Mouse (Mus musculus) spleen, postnatal 36 days (tissue): ENCODE data around the gene Zc3h18.
A peak's percentile ranks its signal among the peaks of the same experiment; 100 is the strongest.

Experiments
- DNase-seq, 2 experiments: peaks; one replicate each; pipeline ENCODE4 v3.0.0; 2022; ENCODE audit warnings: low spot score in 2 of 2, mixed read lengths in 1 of 2

Zc3h18 gene

DNA sequence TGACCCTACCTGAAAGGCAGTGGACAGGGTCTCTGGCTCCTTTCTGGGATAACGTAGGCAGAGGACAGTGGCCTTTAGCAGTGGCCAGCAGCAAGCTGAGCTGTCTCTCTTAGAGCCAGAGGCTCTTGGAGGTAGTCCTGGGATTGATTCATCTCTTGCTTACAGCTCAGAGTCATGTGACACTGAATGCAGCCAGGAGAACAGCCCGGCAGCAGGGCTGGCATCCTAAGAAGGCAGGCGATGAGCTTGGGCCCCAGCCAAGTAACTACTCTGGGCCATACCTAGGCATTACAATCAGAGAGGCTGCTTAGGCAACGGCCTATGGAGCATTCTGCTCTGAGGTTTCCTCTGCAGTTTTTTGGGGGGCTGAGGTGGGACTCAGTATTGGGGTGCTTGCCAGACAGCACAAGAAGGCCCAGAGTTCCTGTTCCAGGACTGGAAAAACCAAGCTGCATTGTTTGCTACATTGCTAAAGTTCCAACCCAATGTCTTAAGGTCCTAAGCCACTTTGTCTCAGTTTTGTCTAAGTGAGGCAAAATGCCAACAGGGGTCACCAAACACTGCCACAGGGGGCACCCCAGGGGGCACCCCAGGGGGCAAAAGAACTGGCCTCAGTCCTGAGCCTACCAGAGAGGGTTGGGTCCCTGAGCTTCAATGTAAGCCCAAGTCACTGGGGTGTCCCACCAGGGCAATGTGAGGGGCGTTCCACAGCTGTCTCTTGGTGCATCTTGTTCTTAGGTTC is 28.4 kb upstream of the Zc3h18 start:
- DNase-seq = no peak

DNA sequence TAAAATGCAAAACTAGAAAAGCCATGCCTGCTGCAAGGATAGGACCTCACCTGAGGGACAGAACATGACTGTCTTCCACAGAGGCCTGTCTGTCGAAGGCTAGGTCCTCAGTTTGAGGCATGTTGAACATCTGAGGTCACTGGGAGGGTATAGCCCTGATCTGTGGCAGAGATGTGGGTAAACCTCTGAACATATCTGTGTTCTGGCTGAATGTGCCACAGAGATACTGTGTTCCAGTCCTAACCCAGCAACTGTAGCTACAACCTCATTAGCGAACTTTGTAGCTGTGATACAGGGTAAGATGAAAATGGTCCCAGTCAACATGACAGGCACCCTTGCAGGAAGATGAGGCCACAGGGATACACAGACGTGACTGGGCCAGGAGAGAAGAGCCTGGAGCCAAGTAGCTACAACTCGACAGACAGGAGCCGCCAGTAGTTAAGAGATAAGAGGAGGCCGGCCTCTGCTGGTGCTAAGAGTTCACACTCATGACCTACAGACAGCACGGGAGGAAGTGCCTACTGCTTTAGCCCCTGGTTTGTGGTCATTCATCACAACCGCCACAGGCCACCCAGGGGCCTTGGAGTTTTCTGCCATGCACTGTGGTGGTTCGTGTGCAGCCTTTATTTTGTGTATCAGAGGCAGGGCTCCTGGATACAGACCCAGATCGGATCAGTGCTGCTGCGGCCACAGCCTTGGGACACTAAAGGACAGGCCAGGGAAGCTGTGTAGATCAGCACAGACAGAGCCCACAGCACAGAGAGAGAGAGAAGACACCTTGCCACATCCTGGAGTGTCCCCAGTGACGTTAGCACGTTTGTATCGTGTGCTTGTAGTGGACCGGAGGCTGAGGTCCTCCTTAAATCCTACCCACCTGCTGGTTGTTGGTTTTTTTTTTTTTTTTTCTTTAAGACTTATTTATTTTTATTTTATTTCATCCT is 26.8 kb upstream of the Zc3h18 start:
- DNase-seq = no peak

DNA sequence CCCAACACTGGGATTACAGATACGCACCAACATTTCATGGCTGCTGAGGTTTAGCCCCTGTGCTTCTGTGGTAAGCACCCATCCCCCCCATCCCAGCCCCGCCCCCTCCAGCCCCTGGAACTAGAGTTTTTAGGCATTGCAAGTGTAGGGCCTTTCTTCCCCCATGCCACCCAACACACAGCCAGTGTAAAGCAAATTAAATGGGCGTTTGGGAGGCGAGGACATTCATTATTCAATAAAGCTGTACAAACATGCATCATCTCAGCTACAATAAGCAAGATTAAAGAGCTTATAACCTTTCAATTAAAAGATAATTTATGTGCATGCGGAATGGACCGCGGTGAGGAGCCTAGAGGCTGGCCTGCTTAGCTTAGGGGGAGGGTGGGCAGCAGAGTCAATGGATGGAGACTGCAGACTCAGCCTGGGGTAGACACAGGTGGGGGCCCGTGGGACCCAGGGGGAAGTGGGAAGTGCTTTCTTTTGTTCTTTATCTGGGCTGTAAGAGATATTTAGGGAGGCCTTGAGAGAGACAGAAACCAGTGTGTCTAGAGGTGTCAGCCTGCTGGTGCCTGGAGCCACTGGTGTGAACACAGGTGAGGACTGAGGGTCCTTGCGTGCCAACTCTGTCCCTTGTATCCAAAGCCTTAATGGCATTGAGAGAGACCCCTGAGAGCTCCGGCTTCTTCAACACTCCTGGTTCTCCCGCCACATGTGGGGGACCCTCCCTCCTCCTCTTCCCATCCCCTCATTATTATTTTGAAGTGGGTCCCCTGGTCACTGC is 25.9 kb upstream of the Zc3h18 start:
- DNase-seq = no peak

DNA sequence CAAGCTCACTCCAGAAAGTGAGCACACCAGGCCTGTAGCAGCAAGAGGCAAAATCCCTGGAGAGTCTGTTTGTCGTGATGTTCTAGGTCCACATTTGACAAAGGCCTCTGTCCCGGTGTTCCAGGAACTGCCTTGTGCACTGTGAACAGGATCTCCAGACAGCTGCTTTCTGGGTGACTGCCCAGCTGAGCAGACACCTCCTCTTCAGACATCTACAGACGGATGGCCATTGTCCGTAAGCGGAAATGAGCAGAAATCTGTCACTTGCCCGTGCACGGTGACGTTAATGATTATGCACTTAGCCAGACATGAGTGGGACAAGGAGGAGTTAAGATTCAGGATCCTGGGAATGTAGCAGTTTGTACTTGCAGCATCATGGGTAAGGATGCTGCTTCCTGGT is 22.3 kb upstream of the Zc3h18 start:
- no peak for DNase-seq

DNA sequence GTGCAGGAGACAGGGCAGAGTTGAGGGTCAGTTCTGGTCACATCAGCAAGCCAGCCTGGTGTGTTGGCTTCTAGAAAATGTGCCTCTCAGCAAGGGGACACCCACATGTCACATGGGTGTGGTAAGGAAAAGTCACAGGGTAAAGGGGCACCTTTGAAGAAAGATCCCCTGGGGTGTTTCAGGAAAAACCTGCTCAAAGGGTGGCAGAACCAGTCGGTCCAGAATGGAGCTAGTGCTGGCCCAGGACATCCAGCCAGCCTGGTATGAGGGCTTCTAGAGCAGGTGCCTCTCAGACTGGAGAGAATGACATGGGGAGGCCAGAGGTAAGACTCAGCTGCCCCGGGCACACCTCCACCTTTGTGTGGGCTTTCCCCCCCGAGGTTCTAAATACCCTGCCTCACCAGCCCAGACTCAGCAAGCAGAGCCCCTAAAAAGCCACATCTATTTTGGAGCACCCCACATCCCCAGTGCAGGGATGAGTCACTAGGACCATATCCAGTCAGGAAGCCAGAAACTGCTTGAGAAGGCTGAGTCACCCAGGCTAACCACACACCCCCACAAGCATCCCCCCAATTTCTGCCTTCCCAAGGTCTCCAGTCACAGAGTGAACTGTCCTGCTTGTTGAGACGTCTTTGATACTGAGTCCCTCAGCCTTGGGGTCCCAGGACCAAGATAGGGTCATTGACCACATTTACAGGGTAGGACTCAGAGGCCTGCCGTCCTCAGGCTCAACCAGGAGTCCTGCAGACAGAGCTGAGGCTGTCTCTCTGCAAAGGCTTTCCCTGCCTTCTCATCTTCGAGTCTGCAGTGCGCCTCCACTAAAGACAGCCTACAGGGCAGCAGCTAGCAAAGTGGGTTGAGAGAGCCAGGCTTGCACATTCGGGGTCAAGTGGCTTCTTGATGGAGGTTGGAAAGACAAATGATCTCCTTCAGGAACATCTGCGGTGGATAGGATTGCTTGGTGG is 20.5 kb upstream of the Zc3h18 start:
- DNase-seq = no peak

DNA sequence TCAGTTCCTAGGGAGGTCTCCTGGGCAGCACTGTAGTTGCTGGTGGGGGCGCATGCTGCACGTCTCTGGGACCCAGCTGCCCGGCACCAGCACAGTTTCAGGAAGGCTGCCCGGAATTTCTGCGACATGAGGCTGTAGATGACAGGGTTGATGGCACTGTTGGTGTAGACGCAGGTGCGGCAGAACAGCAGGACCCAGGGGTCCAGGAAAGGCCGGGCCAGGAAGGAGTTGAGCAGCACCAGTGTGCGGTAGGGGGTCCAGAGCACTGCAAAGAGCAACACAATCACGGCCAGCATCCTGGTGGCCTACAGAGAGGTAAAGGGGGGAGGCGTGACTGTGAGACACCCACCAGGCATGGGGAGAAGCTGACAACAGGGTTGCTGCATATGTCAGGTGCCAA is 19.2 kb upstream of the Zc3h18 start:
- no peak for DNase-seq

DNA sequence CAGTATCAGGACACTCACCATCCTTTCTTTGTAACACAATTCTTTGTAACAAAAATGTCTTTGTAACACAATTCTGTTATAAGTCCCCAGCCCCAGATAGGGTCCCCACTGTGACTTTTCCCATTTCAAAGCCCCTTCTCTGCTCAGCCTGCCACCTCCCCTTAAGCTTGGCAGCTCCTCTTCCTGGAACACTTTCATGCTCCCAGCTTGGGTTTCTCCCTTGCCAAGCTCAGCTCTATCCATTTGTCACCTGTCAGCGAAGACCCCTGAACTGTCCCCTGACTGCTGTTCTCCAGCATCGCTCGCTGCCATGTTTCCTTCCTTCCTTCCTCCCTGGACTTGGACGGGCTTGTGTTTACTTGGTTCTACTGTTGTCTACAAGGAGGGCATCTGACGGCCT is 18.8 kb upstream of the Zc3h18 start:
- no peak for DNase-seq

DNA sequence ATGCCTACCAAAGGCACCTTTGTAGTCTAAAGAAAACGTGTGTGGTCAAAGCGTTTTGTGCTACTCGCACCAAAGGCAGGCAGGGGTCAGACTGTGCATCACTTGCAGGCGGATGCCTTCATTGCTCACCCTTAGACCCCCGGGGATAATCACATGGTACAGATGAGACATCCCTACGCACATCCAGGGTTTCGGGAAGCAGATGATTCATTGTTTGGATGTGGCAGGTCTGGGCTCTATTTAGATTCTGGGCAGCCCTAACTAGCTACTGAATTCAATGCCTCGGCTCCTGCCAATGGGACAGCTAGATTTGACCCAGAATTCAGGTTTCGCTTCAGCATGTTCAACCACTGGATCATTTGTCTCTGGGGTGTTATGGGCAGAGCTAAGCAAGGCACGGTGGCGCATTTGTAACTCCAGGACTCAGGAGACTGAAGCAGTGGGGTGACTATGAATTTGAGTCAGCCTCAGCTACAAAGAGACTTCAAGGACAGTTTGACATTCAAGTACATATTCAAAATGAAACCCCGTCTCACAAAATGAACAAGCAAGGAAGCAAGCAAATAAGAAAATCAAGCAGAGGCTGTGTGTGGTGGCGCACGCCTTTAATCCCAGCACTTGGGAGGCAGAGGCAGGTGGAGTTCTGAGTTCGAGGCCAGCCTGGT is 17.2 kb upstream of the Zc3h18 start:
- no peak for DNase-seq

DNA sequence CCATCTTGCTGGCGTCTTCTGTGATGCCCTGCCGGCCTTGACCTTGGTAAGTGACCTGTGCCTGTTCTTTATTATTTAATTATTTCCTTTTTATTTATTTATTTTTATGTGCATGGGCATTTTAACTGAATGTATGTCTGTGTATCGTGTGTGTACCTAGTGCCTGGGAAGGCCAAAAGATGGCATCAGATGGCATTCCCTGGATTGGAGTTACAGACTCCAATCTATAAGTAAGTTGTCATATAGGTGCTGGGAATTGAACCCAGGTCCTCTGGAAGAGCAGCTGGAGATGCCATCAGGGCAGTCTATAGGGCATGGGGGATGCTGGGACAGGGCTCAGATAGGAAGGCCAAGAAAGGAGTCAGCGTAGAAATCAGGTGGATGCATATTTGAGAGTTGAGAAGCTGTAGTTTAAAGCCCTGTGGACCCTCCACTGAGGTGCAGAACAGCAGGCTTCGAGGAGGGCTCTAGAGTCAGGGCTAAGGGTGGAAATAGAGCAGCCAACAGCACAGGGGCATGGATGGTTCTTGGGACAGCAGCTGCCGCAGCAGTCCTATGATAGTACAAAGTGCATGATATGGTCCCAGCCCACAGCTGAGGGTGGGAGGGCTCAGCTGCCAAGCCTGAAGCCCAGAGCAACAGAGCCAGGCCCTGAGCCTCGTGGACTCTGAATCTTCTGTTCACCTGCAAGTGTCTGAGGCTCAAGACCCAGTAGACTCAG is 15.6 kb upstream of the Zc3h18 start, which contains the start of gene Trhr2:
TSS of gene Trhr2 (minus strand) at position 51 of the 721 bp plus-strand sequence.
- DNase-seq = no peak

DNA sequence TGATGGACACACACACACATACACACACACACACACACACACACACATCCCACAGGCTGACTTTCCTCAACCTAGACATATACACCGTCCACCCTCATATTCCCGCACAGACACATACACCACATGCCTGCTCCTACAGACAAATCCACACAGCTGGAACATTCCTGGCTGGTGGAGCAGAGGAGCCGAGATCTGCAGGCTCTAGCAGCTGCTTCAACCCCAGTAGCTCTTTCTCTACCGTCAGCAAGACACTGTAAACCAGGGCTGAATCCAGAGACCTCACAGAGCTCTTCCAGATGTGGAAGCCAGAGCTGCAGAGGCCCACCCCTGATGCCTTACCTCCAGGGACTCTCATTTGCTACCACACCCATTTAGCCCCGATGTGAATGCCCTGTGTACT is 14.1 kb upstream of the Zc3h18 start:
- DNase-seq = no peak

DNA sequence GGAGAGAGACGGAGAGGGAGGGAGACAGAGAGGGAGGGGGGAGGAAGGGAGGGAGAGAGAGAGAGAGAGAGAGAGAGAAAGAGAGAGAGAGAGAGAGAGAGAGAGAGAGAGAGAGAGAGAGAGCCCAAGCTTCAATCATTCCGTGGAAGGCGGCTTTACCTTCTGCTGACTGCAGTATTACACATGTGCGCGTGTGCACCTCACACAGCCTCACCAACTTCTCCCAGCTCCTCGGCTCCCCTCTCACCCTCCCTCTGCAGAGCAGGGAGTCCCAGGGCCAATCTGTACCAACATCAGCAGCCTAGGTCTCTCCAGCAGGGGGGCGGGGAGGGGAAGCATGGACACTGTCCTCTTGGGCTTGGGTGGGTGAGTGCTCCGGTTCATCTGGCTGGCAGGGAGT is 13.4 kb upstream of the Zc3h18 start:
- no peak for DNase-seq

DNA sequence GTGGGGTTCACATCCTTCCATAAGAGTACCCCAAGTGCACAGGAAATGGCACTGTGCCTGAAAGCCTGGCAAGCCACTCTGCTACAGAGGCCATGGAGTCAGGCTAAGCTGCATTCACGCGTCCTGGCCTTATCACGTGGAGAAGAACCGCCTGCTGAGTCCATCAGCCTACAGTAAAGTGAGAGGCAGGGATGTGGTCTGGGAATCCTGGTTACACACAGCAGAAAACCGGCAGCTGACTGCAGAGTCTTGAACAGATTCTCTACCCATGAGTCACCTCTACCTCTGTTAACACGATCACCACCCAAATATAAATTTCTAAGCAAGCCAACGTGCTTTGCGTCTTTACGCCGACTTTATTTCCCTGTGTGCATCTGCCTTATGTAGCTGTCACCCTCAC is 7.9 kb upstream of the Zc3h18 start:
- no peak for DNase-seq

DNA sequence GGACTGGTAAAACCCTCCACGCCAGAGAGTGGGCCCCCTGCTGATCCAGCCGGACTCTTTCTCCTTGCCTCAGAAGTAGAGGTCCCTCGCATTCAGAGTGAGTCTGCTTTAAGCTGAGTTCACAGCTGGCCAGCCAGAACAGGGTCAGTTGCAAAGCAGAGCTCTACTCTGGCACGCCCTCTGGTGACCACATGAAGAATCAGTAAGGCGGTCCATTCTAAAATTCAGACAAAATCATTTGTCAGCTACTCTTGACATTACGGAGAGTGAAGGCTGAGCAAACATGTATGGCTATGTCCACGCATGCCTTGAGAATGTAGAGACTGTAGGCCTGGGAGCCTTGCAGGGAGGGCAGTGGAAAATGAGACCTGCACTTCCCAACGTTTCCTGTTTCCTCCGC is 6.7 kb upstream of the Zc3h18 start:
- DNase-seq = peak; percentile 44 to 50

DNA sequence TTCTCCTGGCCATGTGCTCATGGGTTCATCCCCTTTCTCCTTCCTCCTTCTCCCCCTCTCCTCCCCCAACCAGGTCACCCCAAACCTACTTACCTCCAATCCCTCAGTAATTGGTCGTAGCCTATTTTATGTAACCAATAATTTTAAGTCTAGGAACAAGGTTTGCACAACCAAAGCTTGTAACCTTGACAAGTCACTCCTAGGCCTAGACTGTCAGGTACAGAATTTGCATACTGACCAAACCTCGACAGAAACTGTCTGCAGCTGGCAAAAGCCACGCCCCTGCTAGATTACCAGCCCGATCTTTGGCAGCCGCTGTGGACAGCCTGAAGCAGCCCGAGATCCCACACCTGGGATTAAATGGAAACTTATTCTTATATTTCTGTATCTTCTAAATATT is 4.7 kb upstream of the Zc3h18 start:
- DNase-seq = no peak

DNA sequence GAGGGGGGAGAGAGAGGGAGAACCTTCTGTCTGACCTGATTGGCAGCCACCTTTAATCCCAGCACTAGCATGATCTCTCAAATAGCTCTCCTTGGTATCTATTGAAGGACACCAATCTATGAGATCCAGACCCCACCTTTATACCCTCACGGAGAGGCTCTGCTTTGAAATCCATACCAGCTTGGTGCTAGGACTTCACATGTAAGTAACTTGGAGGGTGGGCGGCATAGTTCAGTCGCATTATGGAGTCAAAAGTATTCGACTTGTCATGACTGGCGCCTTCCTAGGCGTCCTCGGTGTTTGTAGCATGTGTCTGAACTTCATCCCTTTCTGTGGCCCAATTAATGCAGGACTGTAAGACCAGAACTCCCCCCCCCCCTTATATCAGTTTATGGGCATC is 1.1 kb upstream of the Zc3h18 start:
- DNase-seq = no peak

DNA sequence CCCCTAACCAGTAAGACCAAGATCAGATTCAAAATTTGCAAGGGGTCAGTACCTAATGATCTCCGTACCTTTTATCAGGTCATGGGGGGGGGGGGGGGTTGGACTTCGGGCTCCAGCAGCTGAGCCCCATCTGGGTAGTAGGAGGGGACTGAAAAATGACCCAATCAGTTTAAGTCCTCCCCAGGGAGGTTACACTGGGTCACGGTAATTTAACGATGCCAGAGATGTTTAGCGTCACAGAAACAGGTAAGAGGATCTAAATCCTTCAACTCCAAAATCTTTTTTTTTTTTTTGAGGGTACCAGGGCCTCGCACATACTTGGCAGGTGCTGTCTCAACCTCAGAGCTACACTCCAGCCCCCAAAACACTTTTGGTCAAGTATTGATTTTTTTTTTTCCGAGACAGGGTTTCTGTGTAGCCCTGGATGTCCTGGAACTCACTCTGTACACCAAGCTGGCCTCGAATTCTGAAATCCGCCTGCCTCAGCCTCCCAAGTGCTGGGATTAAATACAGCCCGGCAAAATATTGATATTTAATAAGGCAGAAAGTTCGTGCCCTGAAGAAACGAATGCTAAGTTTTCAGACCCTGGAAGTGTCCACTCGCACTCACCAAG is 551 bp upstream of the Zc3h18 start:
- no peak for DNase-seq

DNA sequence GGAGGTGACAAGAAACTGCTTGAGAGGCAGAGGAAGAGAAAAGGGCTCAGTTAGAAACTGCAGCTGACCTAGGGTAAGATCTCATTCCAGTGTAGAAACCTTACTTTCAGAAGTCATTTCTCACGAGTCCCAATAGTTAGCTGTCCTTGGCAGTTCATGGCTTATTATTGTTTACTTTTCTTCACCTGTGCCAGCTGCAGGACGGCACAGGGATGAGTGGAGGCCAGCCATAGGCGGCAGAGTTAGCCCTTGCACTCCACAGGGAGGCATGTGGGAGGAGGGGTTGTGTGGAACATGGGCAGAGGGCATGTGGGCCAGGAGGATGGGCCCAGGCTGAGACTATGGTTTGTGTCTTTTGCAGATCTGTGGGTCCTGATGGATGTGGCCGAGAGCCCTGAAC is 6.6 kb downstream of the Zc3h18 start:
- no peak for DNase-seq

DNA sequence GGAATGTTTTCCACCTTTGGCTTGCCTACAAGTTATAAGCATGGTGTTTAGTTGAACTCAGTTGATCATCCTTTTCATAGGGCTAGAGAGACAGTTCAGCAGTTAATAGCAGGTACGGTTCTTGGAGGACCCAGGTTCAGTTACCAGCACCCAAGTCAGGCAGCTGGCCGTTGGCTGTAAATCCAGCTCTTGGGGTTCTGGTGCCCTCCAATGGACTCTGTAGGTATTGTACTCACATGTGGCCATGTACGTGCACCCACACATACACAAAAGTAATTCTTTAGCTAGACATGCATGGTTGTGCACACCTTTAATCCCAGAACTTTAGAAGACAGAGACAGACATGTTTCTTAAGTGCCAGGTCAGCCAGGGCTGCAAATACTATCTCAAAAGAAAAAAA is 12.9 kb downstream of the Zc3h18 start:
- no peak for DNase-seq

DNA sequence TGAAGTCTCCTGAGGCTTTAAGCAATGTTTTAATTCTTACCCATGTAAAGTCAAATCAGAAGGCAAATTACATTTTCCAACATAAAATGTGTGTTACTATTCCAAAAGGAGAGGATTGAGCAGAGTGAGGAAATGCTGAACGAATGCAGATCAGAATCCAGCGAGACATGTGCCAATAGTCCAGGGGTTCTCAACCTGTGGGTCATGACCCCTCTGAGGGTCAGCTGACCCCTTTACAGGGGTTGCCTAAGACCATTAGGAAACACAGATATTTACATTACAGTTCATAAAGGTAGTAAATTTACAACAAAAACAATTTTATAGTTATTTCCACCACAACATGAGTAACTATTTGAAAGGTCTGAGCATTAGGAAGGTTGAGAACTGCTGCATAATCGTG is 14.3 kb downstream of the Zc3h18 start:
- no peak for DNase-seq
